Mouse (Mus musculus): ENCODE data around the gene Cbs. TPM values are rescaled to one million over a fixed set of nuclear protein-coding genes. Genes with fewer than 3 reads are reported as not detected.

Cbs gene
- total RNA-seq (2021): under 1 TPM; 0.32 to 0.77 TPM
- long read RNA-seq, experiment 1: 0 reads
- long read RNA-seq, experiment 2, partial matches to known transcripts: 0 of 1 reads
- long read RNA-seq, experiment 2, other reads (novel, unspliced or antisense): 0 of 1 reads

DNA sequence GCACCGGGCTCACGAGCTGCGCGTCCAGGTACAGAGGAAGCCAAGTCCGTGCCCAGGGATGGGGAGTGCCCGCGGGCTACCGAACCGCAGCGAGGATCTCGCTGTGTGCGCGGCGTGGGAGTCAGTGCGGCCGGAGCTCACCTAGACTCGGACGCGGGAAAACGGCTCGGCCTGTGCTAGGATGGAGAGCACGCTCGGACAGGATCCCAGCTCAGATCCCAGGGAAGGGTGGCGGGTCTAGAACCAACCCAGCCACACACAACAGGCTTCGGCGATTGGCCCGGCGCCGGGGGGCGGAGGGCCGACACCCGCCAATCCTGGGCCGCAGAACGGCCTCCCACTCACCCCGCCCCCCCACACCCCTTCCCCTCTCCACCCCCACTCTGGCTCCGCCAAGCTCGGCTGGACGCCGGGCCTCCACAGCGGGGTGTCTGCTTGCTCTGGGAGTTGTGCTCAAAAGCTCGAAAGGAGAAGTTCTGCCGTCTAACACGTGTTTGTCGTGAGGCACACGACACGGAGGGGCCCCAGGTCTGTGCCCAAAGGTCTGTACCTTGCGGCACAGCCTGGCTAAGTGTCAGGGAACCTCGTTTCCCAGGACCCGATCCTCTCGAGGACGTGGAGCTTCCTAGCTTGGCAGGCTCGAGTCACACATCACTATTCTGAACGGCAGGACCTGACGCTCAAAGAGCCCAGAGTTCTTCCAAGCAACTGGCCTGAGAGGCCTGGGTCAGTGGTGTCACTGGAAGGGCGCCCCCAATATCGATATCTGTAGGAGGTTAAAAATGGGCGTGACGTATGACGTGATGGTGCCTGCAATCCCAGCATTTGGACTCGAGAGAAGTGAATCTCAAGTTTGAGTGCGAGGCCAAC is at the start of gene Cbs:
TSS of gene Cbs (minus strand) at position 297 of the 870 bp plus-strand sequence.
- DNase-seq: peak; percentile 66 to 81
- intact Hi-C loops (cut with DNase I): no loop called here

DNA sequence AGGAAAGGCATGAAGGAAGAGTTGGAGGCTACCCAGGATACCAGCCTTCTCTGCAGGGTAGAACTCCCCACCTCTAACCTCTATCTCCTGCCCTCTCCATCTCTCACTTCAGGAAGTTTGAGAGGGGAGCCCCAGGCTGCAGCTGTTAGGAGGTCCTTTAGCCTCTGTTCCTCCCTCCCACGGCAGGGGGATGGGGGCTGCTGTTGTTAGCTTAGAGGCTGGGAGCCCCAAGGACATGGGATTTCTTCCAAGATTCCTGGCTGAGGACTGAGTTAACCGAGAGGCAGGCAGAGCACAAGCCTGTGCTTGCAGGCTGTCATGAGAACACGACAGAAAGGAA is 49.2 kb upstream of the Cbs start:
- no peak for DNase-seq
- intact Hi-C loops (cut with DNase I): no loop called here

DNA sequence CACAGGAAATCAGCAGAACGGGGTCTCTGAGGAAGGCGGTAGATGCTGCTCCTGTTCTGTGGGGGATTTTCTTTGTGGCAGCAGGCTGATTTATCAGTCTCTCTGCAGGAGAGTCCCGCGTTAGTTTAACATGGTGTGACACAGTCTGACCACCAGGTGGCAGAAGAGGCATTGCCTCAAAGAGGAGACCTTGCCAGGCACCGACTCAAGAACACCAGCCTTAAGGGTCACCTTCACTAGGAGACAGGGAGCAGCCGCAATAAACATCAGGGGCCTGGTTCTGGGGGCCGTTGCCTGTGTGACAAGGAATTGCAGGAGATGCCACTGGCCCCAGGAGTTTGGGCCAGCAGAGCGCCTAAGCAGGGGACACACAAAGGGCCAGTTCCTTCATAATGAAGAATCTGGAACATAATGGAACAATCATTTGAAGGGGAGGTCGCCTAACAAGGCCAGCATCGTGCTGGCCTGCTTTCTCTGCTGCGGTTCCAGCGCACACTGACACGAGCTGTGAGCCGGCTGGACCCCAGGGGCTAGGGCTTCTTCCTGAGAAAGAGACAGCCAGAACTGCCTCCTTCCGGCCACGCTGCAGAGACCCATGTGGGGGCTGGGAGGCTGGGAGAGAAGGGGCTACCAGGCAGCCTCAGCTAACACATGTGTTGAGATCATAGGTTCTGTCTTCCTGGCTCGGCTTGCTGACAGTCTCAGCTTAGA is 48.6 kb upstream of the Cbs start:
- peak; percentile 72 to 82 for DNase-seq
- intact Hi-C loops (cut with DNase I): loop anchor here (1.0 to 2.0 kb wide), 2 partner anchors 340 to 387 kb away; no protein-coding TSS in a partner anchor

DNA sequence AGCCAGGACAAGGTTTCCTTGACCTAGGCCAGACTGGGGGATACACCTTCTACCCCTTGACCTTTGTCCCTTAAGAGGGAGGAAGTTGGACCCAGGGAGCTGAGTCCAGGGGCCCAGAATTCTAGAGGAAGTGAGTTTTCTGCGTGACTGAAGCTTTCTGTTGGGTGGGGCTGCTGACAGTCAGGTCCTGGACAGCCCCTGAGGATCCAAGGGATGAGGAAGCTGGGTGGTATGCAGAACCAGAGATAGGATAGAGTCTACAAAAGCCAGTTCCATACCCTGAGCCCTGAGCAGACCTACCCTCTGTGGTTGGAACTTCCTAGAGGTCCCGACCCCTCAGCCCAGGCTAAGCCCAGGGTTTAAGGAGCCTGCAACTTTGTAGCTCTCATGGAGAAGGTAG is 43.4 kb upstream of the Cbs start:
- no peak for DNase-seq
- intact Hi-C loops (cut with DNase I): no loop called here

DNA sequence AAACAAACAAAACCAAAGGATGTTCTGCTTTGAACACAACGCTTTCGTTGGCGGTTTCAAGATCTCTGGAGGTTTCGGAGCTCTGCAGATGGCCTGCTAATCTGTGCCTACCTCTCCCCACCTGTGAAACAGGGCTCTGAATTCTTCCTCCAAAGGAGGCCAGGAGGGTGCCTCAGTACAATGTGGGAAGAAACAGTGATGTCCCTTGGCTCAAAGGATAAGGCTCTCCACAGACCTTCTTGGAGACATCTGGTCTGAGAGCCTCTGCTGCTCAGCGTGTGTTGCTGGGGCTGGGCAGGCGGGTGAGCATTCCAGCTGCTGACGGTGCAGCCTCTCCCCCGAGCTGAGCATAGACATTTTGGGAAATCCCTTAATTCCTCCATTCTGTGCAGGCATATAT is 40.5 kb upstream of the Cbs start, which contains the start of gene Cryaa:
TSS of gene Cryaa (plus strand) at position 301 of the 400 bp plus-strand sequence.
- DNase-seq: no peak
- intact Hi-C loops (cut with DNase I): no loop called here

DNA sequence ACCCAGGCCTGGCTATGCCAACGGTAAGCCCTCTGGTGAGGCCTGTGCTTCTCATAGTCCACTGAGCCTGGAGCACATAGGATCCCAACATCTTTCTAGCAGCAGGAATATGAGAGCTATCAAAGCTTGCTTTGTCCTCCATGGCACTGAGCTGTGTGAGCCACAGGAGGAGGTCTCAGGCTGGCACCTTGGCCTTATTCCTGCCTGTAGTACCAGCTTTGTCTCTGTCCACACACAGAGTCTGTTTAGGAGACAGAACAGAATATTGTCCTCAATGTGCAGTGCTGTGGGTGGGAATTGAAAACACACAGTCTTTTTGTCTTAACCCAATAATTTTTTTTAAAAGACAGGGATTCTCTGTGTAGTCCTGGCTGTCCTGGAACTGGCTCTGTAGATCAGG is 37.4 kb upstream of the Cbs start:
- DNase-seq: no peak
- intact Hi-C loops (cut with DNase I): no loop called here

DNA sequence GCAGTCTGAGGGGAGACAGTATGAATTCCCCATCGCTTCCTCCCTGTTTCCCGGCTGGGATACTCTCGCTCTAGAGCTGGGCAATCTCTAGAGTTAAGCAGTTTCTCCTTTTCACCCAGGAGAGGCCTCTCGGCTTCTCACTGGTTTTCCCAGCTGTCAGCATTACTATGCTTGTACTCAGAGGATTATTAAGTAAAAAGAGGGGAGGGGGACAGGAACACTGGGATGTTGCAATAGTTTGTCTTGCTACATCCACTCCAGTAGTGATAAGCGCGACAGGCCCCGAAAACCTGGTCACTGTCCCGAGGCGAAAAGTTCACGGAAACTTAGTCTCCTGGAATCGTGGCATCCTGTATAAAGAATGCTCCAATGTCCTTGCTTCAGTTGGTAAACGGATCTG is 35.2 kb upstream of the Cbs start:
- no peak for DNase-seq
- intact Hi-C loops (cut with DNase I): no loop called here

DNA sequence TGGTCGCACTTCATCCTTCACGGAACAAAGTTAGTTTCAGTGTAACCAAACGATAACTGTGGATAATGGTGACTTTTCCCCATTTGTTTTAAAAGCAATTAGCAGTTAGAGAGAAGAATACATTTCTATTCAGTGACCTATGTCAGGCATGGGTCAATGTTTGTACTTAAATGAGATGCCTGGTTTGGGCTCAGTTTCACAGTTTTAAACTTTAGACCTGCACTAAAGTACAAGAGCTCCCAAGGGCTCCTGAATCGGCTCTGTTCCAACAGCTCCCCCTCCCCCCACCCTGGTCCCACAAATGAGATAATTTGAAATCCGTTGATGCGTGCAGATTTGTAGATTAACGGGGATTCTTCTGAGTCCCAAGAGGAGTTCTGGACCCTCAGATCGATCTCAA is 34.7 kb upstream of the Cbs start:
- intact Hi-C loops (cut with DNase I): no loop called here

DNA sequence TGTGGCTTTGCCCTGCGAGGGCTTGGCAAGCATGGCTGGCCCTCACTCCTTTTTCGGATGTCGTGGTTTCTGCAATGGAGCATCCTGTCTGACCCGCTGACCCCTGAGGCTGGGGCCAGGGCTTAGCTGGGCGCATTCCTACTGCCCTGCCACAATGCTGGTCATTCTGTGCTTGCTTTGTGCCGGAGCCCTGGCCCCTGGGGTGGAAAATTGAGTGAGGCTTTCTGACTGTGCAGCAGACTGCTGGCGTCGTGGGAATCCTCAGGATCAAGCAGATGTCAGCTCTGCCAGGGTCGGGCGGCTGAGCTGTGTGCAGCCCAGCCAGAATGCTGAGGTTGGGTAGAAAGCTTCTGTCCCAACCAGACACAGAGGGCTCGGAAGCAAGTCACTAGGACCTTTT is 33.1 kb upstream of the Cbs start:
- intact Hi-C loops (cut with DNase I): no loop called here
- no peak for DNase-seq

More for the DNA sequence above, 34.7 kb upstream of the Cbs start:
- no peak for DNase-seq

DNA sequence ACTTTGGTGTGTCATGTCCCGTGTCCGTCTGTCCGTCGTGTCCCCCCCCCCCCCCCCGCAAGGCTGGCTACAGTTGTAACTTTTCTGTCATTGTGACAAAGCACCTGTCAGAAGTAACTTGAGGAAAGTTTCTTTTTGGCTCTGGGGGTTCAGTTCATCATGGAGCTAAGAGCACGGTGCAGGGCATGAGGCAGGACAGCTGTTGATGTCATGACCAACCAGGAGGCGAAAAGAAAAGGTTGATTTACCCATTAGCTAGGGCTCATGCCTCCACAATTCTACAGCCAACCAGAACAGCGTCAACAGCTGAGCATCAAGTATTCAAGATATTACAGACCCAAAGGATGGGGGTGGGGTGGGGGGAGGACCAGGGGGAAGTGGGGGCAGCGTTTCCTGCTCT is 31.3 kb upstream of the Cbs start:
- intact Hi-C loops (cut with DNase I): no loop called here
- no peak for DNase-seq

DNA sequence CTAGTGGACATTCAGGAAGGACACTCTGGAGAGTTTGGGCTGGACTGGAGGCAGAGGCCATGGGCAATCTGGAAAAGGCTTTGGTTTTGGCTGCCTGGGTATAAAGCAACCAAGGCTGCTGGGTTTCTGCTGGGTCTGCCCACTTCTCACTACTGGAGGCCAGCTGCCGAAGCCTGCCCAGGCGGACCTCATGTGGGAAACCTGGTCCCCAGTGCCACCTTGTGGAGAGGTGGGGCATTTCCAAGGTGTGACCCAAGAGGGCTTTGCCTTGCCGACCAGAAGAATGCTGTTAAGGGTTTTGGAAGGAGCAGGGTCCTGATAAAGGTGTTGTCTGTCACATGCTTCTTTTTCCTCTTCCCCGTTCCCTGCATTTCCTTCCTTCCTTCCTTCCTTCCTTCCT is 27.7 kb upstream of the Cbs start:
- DNase-seq: peak; percentile 68 to 81
- intact Hi-C loops (cut with DNase I): loop anchor here (2.0 to 5.0 kb wide), 2 partner anchors 286 to 337 kb away; no protein-coding TSS in a partner anchor

DNA sequence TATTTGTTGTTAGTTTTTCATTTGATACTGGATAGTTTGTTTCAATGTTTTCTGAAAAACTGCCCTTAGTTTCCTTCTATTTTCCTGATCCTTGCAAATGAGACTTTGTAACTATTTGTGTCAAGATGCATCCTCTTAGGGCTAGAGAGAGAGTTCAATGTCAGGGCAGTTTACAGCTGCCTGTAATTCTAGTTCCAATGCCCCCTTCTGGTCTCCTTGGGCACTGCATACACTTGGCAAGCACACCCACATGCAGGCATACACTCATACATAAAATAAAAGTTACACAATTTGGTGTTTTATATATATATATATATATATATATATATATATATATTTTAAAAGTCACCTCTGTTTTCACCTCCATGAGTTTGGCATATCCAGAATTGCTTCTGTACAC is 25.8 kb upstream of the Cbs start:
- intact Hi-C loops (cut with DNase I): loop anchor here (5.0 kb wide), 1 partner anchor 336 kb away; no protein-coding TSS in a partner anchor
- DNase-seq: no peak

DNA sequence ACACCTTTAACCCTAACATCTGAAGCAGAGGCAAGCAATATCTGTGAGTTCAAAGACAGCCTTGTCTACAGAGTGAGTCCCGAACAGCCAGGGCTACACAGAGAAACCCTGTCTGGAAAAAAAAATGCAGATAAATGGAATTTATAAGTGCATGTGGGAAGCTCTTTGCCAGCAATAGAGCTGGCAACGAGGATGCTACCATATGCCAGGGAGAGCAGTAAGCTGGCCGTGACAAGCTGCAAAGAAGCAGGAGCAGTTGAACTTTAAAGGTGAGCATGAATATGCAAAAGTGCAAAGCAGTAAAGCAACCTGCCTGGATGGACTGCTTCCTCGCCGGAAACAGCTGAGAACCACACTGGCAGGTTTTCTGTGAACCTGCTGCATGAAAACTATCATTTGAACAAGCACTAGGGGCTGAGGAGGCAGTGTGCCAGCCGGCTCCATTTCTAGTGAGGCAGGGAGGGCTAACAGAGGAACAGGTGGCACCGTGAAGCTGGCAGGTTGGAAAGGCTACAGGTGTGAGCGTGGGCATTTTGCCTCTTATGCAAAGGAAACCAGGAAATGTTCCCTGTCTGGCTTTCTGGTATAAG is 23.7 kb upstream of the Cbs start:
- intact Hi-C loops (cut with DNase I): loop anchor here (5.0 kb wide), 1 partner anchor 333 kb away; no protein-coding TSS in a partner anchor
- no peak for DNase-seq

DNA sequence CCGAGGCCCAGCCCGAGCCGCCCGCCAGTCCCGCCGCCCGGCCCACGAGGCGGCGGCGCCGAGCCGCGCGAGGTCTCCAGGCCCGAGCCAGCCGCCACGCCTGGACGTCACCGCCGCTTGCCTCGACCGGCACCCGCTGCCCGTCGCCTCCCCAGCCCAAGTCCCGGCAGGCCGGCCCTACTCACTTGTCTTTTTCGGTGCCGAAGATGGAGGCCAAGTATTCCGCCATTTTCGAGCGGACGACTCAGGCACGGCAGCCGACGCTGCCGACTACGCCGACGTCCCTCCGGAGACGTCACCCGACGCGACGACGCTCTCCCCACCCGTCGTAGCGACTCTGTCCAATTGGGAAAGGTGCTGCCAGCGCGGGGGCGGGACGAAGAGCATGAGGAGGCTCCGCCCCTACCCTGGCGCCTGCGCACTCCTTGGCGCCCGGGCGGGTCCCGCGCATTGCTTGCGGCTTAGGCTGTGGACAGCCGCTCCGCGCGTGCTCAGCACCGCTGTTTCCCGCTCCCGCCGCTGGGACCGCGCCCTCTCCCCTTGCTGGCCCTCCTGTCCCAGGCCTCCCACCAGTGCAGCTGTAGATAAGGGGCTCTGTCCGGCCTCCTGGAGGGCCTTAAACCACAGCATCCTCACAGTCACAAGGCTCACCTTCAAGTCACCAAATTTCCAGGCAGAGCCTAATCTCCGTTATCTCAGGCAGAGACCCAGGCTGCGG is 21.6 kb upstream of the Cbs start, which contains the start of gene U2af1:
TSS of gene U2af1 (minus strand) at position 425 of the 718 bp plus-strand sequence.
- DNase-seq: peak; percentile 99
- intact Hi-C loops (cut with DNase I): no loop called here

DNA sequence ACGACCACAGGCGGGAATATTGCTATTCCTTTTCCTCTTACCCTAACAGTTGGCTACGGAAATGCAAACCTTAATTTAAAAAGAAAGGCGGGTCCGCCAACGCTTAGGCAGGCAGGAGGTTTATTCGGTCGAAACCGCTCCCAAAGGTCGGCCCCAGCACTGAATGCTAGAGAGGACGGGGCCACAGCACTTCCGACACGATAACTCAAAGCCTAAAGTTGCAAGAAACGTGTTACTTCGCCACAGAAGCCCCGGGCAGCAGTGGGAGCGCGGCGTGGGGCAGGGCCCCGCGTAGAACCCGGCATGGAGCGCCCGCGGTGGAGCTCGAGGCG is 21.1 kb upstream of the Cbs start:
- intact Hi-C loops (cut with DNase I): no loop called here
- no peak for DNase-seq

DNA sequence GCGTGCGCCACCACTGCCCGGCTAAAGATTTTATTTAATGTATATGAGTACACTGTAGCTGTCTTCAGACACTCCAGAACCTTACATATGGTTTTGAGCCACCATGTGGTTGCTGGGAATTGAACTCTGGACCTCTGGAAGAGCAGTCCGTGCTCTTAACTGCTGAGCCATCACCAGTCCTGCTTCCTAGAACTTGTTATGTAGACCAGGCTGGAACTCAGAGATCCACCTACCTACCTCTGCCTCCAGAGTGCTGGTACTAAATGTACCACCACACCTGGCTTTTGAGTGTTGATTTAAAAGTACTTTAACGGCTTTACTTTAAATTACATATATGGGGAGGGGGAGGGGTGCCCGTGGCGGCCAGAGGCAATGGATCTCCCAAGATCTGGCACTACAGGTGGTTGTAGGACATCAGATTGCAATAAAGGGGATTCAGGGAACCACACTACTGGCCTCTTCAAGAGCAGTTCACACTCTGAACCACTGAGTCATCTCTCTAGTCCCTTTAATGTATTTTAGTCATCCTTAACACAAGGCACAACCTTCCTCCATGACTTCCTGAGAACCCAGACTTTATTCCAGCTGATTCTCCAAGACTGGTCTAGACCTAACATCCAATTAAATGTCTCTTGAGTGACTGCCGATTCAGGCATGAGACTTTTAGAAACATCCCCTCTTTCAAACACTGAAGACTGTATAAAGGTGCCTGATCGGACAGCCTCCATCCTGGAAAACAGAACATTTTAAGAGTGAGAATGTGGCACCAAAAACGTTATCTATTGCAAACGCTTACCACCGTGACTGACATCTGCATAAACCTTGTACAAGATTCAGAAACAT is 20.3 kb upstream of the Cbs start:
- intact Hi-C loops (cut with DNase I): no loop called here
- DNase-seq: no peak

DNA sequence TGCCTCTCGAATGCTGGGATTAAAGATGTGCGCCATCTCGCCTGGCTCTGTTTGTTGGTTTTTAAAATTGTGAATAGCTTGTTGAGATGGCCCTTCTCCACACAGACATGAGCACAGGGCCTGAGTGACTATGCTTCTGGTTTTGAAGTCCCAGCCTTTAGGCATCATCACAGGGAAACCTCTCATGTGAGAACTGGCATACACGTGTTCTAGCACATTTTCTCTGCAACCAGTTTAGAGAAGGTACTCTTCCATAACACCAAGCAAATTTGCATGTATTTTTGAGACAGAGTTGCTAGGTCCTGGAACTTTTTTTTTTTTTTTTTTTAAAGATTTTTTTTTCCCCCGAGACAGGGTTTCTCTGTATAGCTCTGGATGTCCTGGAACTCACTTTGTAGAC is 19.6 kb upstream of the Cbs start:
- DNase-seq: no peak
- intact Hi-C loops (cut with DNase I): no loop called here

DNA sequence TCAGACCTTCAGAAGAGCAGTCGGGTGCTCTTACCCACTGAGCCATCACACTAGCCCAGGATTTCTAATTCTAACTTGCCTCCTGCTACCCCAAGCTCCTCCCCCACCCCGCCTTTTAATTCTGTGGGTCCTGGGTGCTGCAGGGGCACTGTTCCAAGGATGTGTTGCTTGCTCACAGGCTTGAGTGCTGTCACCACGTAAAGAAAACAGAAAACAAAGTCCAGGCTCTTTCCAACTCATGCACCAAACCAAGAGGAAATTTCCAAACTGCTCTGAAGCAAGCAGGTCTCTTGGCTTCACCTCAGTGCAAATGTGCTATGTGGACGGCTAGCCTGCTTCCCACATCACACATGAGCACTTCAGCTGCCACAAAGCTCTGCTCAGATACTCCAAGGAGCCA is 18.3 kb upstream of the Cbs start:
- DNase-seq: no peak
- intact Hi-C loops (cut with DNase I): no loop called here

DNA sequence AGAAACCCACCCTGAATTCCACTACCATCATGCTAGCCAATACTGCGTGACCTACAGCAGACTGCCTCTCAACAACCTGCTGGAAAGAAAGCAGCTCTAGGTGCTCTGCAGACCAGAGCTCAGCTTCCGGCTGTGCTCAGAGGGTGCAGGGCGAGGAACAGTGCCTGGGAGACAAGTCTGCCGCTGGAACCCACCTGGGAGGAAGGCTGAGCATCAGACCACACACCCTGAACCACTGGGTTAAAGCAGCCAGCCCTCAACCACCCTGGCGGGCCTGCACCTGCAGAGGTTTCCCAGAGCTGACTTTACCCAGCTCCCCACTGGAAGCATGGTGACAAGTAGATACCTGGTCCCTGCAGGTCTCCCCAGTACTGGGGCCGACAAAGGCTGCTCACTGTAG is 16.2 kb upstream of the Cbs start:
- DNase-seq: no peak
- intact Hi-C loops (cut with DNase I): no loop called here

DNA sequence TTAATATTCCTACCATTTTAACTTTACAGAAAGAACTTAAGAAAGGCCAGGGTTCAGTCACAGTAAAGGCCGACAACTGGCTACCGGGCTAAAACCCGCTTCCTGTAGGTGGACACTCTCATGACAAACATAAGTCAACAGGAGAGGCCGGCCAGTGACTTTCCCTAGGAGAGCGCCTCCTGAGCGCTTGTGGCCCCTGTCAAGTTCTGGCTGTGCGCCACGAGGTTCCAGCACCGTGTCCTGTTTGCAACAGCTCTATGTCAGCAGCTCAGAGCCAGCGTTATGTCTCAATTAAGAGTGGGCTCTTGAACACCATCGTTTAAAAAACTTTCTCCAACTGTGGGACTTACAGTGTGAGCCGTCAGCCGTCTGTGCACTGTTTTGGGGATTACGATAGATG is 15.1 kb upstream of the Cbs start:
- no peak for DNase-seq
- intact Hi-C loops (cut with DNase I): no loop called here

Data from gastrocnemius, postnatal 36 days (tissue).